In the genomic region with DNA sequence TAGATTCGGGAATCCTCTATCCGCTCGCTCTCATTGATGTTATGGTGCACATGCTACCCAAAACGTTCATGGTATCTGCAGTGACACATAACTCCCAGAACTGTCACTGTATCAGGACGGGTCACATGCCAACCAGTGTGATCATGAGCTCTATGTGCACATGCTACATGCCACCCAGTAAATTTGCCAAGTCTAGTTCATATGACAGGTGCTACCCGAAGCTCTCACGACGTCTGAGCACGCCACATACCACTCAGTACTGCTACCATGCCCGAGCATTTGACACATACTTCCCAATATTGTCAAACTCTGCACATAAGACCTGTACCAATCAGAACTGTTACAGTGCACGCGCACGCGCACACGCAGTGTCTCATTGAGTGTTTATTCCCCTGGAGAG, we compare ENCODE assay signal across 14 mouse cellular contexts. TPM values are rescaled to one million over a fixed set of nuclear protein-coding genes. Genes with fewer than 3 reads are reported as not detected.
DNase-seq lines count a peak whose midpoint lies in the region; ATAC-seq and TF ChIP-seq lines count a peak whose summit lies in the region.
"Had no signal": no experiment of that assay in that cellular context is flagged by ENCODE, and none has a peak within 500 bp of the region (broad histone marks: within the 10 kb centered on the region; RNA-seq: fewer than 3 reads in every experiment).

No protein-coding gene starts in this region.

- TF ChIP-seq CTCF in layer of hippocampus, adult 2 months (conservative IDR thresholded peaks at IDR 0.05), result no peak
- TF ChIP-seq CTCF in lung, postnatal 0 days (IDR thresholded peaks at IDR 0.05), result no peak
- no peak for TF ChIP-seq CTCF in stomach, postnatal 0 days (IDR thresholded peaks at IDR 0.05; ENCODE audit: low read depth)

- no peaks in the 10 kb centered on the region for H3K9me3 ChIP-seq in embryonic facial prominence, embryonic 13.5 days
- no peaks in the 10 kb centered on the region for H3K9me3 ChIP-seq in embryonic facial prominence, embryonic 10.5 days
- no peaks in the 10 kb centered on the region for H3K9me3 ChIP-seq in lung, postnatal 0 days (ENCODE audit: low read length)
- H3K9me3 ChIP-seq in stomach, postnatal 0 days (ENCODE audit: control insufficient read depth, low read length), result no peaks in the 10 kb centered on the region

- no peak overlapping the region for H3K4me2 ChIP-seq in embryonic facial prominence, embryonic 13.5 days
- H3K4me2 ChIP-seq in lung, postnatal 0 days (replicated peaks; ENCODE audit: low read depth, low read length), result peak overlapping the region; percentile 51
- H3K4me2 ChIP-seq in stomach, postnatal 0 days (replicated peaks; ENCODE audit: low read depth), result peak overlapping the region; percentile 49
- H3K4me2 ChIP-seq: midbrain, embryonic 11.5 days had no signal

- H3K27ac ChIP-seq in embryonic facial prominence, embryonic 13.5 days, result 0 out of 2 replicates have a peak overlapping the region, but pooled peaks have one; percentile 28
- H3K27ac ChIP-seq in embryonic facial prominence, embryonic 10.5 days (replicated peaks), result no peak overlapping the region
- peak overlapping the region; percentile 61; the same call in 1 of the 2 replicates for H3K27ac ChIP-seq in layer of hippocampus, adult 2 months
- H3K27ac ChIP-seq in lung, postnatal 0 days (ENCODE audit: low read length), result peak overlapping the region; percentile 62; the same call in 1 of the 2 replicates
- peak overlapping the region; percentile 73 for H3K27ac ChIP-seq in stomach, postnatal 0 days (replicated peaks)
- H3K27ac ChIP-seq: left cerebral cortex, adult 2 months; macrophage had no signal

- no peak for DNase-seq in embryonic facial prominence, embryonic 10.5 days (ENCODE audit: low spot score)
- no peak for DNase-seq in layer of hippocampus, adult 2 months (ENCODE audit: low spot score in 2 of 2)
- no peak for DNase-seq in layer of hippocampus, adult 11-12 months (ENCODE audit: low spot score)
- DNase-seq in lung, postnatal 0 days (ENCODE audit: low spot score), result no peak
- DNase-seq in lung, postnatal 36 days, result no peak
- DNase-seq in stomach, postnatal 0 days (ENCODE audit: low spot score), result no peak
- no peak for DNase-seq in testis, postnatal 14 days (ENCODE audit: low spot score)
- DNase-seq: right cerebral cortex, postnatal 25 days had no signal

- no peak overlapping the region for H3K4me3 ChIP-seq in embryonic facial prominence, embryonic 13.5 days
- H3K4me3 ChIP-seq in embryonic facial prominence, embryonic 10.5 days, result no peak overlapping the region
- H3K4me3 ChIP-seq in layer of hippocampus, adult 2 months, result no peak overlapping the region
- no peak overlapping the region for H3K4me3 ChIP-seq in lung, postnatal 0 days (ENCODE audit: low read depth, low read length)
- 0 out of 2 replicates have a peak overlapping the region, but pooled peaks have one; percentile 18 for H3K4me3 ChIP-seq in stomach, postnatal 0 days (ENCODE audit: low read depth, low read length)
- H3K4me3 ChIP-seq: left cerebral cortex, adult 2 months had no signal

- H3K9ac ChIP-seq in embryonic facial prominence, embryonic 13.5 days, result no peak overlapping the region
- H3K9ac ChIP-seq in lung, postnatal 0 days (replicated peaks; ENCODE audit: low read depth), result no peak overlapping the region
- no peak overlapping the region for H3K9ac ChIP-seq in stomach, postnatal 0 days (ENCODE audit: low read length)

- no peak for ATAC-seq in embryonic facial prominence, embryonic 13.5 days (ENCODE audit: insufficient number of reproducible peaks, insufficient read depth, low FRiP score, low TSS enrichment, low read depth)
- ATAC-seq in lung, postnatal 0 days, result no peak
- ATAC-seq in stomach, postnatal 0 days (ENCODE audit: low FRiP score, low TSS enrichment), result no peak
- ATAC-seq: CD4-positive, CD25-positive, alpha-beta regulatory T cell, adult 4 months; forebrain, embryonic 16.5 days had no signal

- peaks cover 15% of the 10 kb centered on the region for H3K27me3 ChIP-seq in embryonic facial prominence, embryonic 13.5 days
- peaks cover 53% of the 10 kb centered on the region for H3K27me3 ChIP-seq in embryonic facial prominence, embryonic 10.5 days (replicated peaks; ENCODE audit: low read depth, poor library complexity, severe bottlenecking)
- H3K27me3 ChIP-seq in lung, postnatal 0 days (replicated peaks; ENCODE audit: insufficient read depth, low read length), result no peaks in the 10 kb centered on the region
- H3K27me3 ChIP-seq in stomach, postnatal 0 days (ENCODE audit: control insufficient read depth, insufficient read depth, low read length), result no peaks in the 10 kb centered on the region

- 74% methylated on average over 15 of the region's 15 CpGs for WGBS in embryonic facial prominence, embryonic 13.5 days
- WGBS in embryonic facial prominence, embryonic 10.5 days, result 79% methylated on average over 15 of the region's 15 CpGs
- 71% methylated on average over 15 of the region's 15 CpGs for WGBS in lung, postnatal 0 days
- whole genome bisulfite sequencing in stomach, postnatal 0 days, result 73% methylated on average over 15 of the region's 15 CpGs

- H3K4me1 ChIP-seq in embryonic facial prominence, embryonic 13.5 days, result peaks cover 18% of the 10 kb centered on the region
- H3K4me1 ChIP-seq in embryonic facial prominence, embryonic 10.5 days, result peaks cover 44% of the 10 kb centered on the region
- no peaks in the 10 kb centered on the region for H3K4me1 ChIP-seq in lung, postnatal 0 days (ENCODE audit: insufficient read depth, low read depth, low read length)
- no peaks in the 10 kb centered on the region for H3K4me1 ChIP-seq in stomach, postnatal 0 days (replicated peaks; ENCODE audit: control insufficient read depth, insufficient read depth)

- TF ChIP-seq EP300 in lung, postnatal 0 days (IDR thresholded peaks at IDR 0.05), result no peak
- no peak for TF ChIP-seq EP300 in stomach, postnatal 0 days (optimal IDR thresholded peaks at IDR 0.05)

- H3K36me3 ChIP-seq in embryonic facial prominence, embryonic 13.5 days, result no peaks in the 10 kb centered on the region
- peaks cover 8% of the 10 kb centered on the region for H3K36me3 ChIP-seq in embryonic facial prominence, embryonic 10.5 days (replicated peaks)
- no peaks in the 10 kb centered on the region for H3K36me3 ChIP-seq in lung, postnatal 0 days (ENCODE audit: insufficient read depth, low read length)
- H3K36me3 ChIP-seq in stomach, postnatal 0 days (ENCODE audit: control insufficient read depth, insufficient read depth, low read length), result no peaks in the 10 kb centered on the region

RNA-seq across cellular contexts. Expression of a gene that starts 9.1 kb away (rescaled TPM):
- 2.6 and 2.9 TPM in 2 replicates for polyA plus RNA-seq in embryonic facial prominence, embryonic 13.5 days (2015; fragmentation: Nextera tagmentation; extraction: Ambion mirVana)
- 7.7 and 8.9 TPM in 2 replicates for polyA plus RNA-seq in embryonic facial prominence, embryonic 10.5 days (2016; fragmentation: Nextera tagmentation; extraction: Ambion mirVana)
- 100 to 1,000 TPM; 588 to 591 TPM for total RNA-seq in layer of hippocampus, adult 2 months (2021)
- 0.50 and 0.51 TPM in 2 replicates for polyA plus RNA-seq in lung, postnatal 0 days (2015; fragmentation: Nextera tagmentation; extraction: Ambion mirVana)
- polyA plus RNA-seq in stomach, postnatal 0 days (2015; fragmentation: Nextera tagmentation; extraction: Ambion mirVana), result 3.5 and 3.6 TPM in 2 replicates

RNA-seq across cellular contexts. Expression of a gene that starts 21.6 kb away (rescaled TPM):
- polyA plus RNA-seq in embryonic facial prominence, embryonic 13.5 days (2015; fragmentation: Nextera tagmentation; extraction: Ambion mirVana), result 5.2 and 8.0 TPM in 2 replicates
- 2.0 and 2.6 TPM in 2 replicates for polyA plus RNA-seq in embryonic facial prominence, embryonic 10.5 days (2016; fragmentation: Nextera tagmentation; extraction: Ambion mirVana)
- total RNA-seq in layer of hippocampus, adult 2 months (2021), result 1 to 10 TPM; 1.2 to 2.5 TPM
- 0.71 and 1.4 TPM in 2 replicates for polyA plus RNA-seq in lung, postnatal 0 days (2015; fragmentation: Nextera tagmentation; extraction: Ambion mirVana)
- polyA plus RNA-seq in stomach, postnatal 0 days (2015; fragmentation: Nextera tagmentation; extraction: Ambion mirVana), result 1.7 and 2.3 TPM in 2 replicates
- polyA plus RNA-seq: CD4-positive, CD25-positive, alpha-beta regulatory T cell, adult 4 months; macrophage had no signal

RNA-seq across cellular contexts. Expression of a gene that starts 36.2 kb away (rescaled TPM):
- 107 and 114 TPM in 2 replicates for polyA plus RNA-seq in embryonic facial prominence, embryonic 13.5 days (2015; fragmentation: Nextera tagmentation; extraction: Ambion mirVana)
- 102 and 114 TPM in 2 replicates for polyA plus RNA-seq in embryonic facial prominence, embryonic 10.5 days (2016; fragmentation: Nextera tagmentation; extraction: Ambion mirVana)
- 10 to 100 TPM; 16.8 to 17.9 TPM for total RNA-seq in layer of hippocampus, adult 2 months (2021)
- 23.4 and 26.8 TPM in 2 replicates for polyA plus RNA-seq in lung, postnatal 0 days (2015; fragmentation: Nextera tagmentation; extraction: Ambion mirVana)
- polyA plus RNA-seq in stomach, postnatal 0 days (2015; fragmentation: Nextera tagmentation; extraction: Ambion mirVana), result 17.6 and 19.3 TPM in 2 replicates
